Mouse (Mus musculus): ENCODE measurements around the gene Zfand6.

DNA sequence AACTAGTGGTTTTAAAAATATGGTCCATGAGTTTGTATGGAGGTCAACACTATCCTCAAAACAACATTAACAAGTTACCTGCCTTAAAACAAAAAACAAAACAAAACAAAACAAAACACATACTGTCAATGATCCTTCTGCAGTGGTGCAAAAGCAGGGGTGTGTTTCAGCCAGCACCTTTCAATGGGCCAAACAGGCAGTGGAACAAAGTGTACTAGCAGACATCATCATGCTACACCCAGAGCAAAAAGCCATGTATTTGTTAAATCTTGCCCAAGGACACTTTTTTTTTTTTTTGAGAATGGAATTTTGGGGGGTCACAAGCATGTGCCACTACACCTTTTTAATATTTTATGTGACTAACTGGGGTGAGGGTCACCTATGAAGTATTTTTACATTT is 52.8 kb downstream of the Zfand6 start:
- TF ChIP-seq CEBPB (IDR thresholded peaks at IDR 0.05; ENCODE audit: low read depth): no peak
- TF ChIP-seq CTCF (IDR thresholded peaks at IDR 0.05; ENCODE audit: control insufficient read depth, insufficient read depth, insufficient read length): no peak
- no peak for TF ChIP-seq USF1 (IDR thresholded peaks at IDR 0.05; ENCODE audit: low read depth)
- TF ChIP-seq MYOG (IDR thresholded peaks at IDR 0.05; ENCODE audit: control insufficient read depth, extremely low read depth, insufficient read length): no peak
